Mouse (Mus musculus) CH12.LX (cell line): Measurements from ENCODE around the gene Camkk1. TPM values are rescaled to one million over a fixed set of nuclear protein-coding genes. Genes with fewer than 3 reads are reported as not detected.

Experiments used
- DNase-seq: peaks from one replicate; pipeline ENCODE4 v3.0.0-alpha.2; 2013; ENCODE audit errors: extremely low read depth
- H3K27ac ChIP-seq: 2 replicates; pipeline ENCODE4 v1.5.1; 2012; ENCODE audit warnings: low read depth, mild to moderate bottlenecking, control low read depth, moderate library complexity; ENCODE audit not compliant: insufficient read depth
- H3K27me3 ChIP-seq: replicated peaks from 2 replicates; pipeline ENCODE3; 2012; ENCODE audit warnings: inconsistent platforms
- H3K36me3 ChIP-seq, 2 experiments: replicated peaks in 1 of 2; 2 replicates each; pipeline versions ENCODE3 to v1.6.1; 2012; ENCODE audit warnings: inconsistent platforms in 1 of 2, low read length in 1 of 2, mild to moderate bottlenecking in 1 of 2, mixed read lengths in 1 of 2, moderate library complexity in 1 of 2; ENCODE audit not compliant: control insufficient read depth in 1 of 2, insufficient read depth in 1 of 2
- H3K4me1 ChIP-seq, 2 experiments: 2 replicates each; pipeline ENCODE4 v1.6.1; 2012; ENCODE audit warnings: inconsistent platforms in 1 of 2, moderate library complexity in 1 of 2; ENCODE audit not compliant: insufficient read depth in 2 of 2, control insufficient read depth in 1 of 2
- H3K4me2 ChIP-seq: 2 replicates; pipeline ENCODE4 v1.6.1; 2012; ENCODE audit warnings: low read depth, mild to moderate bottlenecking, control low read depth; ENCODE audit not compliant: poor library complexity, insufficient read depth, severe bottlenecking
- H3K4me3 ChIP-seq, 3 experiments: fragments of 150-350 bp in 1 of 3; sonication (generic) in 1 of 3; replicated peaks in 1 of 3; 2 replicates each; pipeline versions ENCODE3 to v1.5.1; 2011 to 2012; ENCODE audit warnings: low read depth in 2 of 3, low read length in 2 of 3, mild to moderate bottlenecking in 2 of 3, moderate library complexity in 2 of 3, control low read depth in 1 of 3, improper control_type of control experiment in 1 of 3, inconsistent platforms in 1 of 3, mixed read lengths in 1 of 3; ENCODE audit not compliant: poor library complexity in 1 of 3
- H3K79me2 ChIP-seq: replicated peaks from 2 replicates; pipeline ENCODE4 v1.6.1; 2012; ENCODE audit warnings: mild to moderate bottlenecking, moderate library complexity; ENCODE audit not compliant: control insufficient read depth, poor library complexity, insufficient read depth, severe bottlenecking; ENCODE audit errors: extremely low read depth
- H3K9ac ChIP-seq: 2 replicates; pipeline ENCODE4 v1.6.1; 2012; ENCODE audit warnings: low read depth, mild to moderate bottlenecking, control low read depth, moderate library complexity; ENCODE audit not compliant: insufficient read depth
- H3K9me3 ChIP-seq: replicated peaks from 2 replicates; pipeline ENCODE3; 2012; ENCODE audit warnings: low read length, inconsistent platforms, mixed read lengths
- BHLHE40 ChIP-seq: IDR thresholded peaks from 2 replicates; pipeline ENCODE4 v1.6.1; 2011; ENCODE audit warnings: mild to moderate bottlenecking, low read depth, low read length, improper control_type of control experiment
- CTCF ChIP-seq, 2 experiments: IDR thresholded peaks in 1 of 2; conservative IDR thresholded peaks in 1 of 2; 2 replicates each; pipeline ENCODE4 v1.5.1; 2011 to 2012; ENCODE audit warnings: low read depth in 2 of 2, low read length in 2 of 2, improper control_type of control experiment in 1 of 2, inconsistent platforms in 1 of 2, mild to moderate bottlenecking in 1 of 2, moderate library complexity in 1 of 2
- E2F4 ChIP-seq: IDR thresholded peaks from 2 replicates; pipeline ENCODE4 v1.6.1; 2011; ENCODE audit warnings: low read depth, low read length, improper control_type of control experiment; ENCODE audit not compliant: insufficient replicate concordance
- EP300 ChIP-seq: IDR thresholded peaks from 2 replicates; pipeline ENCODE4 v1.6.1; 2011; ENCODE audit warnings: low read length, improper control_type of control experiment
- GABPA ChIP-seq: IDR thresholded peaks from 2 replicates; pipeline ENCODE4 v1.6.1; 2012; ENCODE audit warnings: low read depth, low read length, improper control_type of control experiment, inconsistent platforms; ENCODE audit not compliant: insufficient replicate concordance
- JUND ChIP-seq: conservative IDR thresholded peaks from 2 replicates; pipeline ENCODE4 v1.6.1; 2011; ENCODE audit warnings: low read depth, low read length, improper control_type of control experiment
- MAFK ChIP-seq: IDR thresholded peaks from 2 replicates; pipeline ENCODE4 v1.6.1; 2011; ENCODE audit warnings: low read length, improper control_type of control experiment; ENCODE audit not compliant: insufficient replicate concordance
- MAX ChIP-seq: IDR thresholded peaks from 2 replicates; pipeline ENCODE4 v1.6.1; 2011; ENCODE audit warnings: low read length, improper control_type of control experiment
- MAZ ChIP-seq: IDR thresholded peaks from 2 replicates; pipeline ENCODE4 v1.6.1; 2012; ENCODE audit warnings: low read depth, mild to moderate bottlenecking, inconsistent platforms, low read length, improper control_type of control experiment, moderate library complexity
- MYC ChIP-seq: IDR thresholded peaks from 2 replicates; pipeline ENCODE4 v1.6.1; 2011; ENCODE audit warnings: low read depth, mild to moderate bottlenecking, improper control_type of control experiment, low read length
- PAX5 ChIP-seq: IDR thresholded peaks from 2 replicates; pipeline ENCODE4 v1.6.1; 2012; ENCODE audit warnings: low read length, inconsistent platforms, mixed read lengths
- RAD21 ChIP-seq: IDR thresholded peaks from 2 replicates; pipeline ENCODE4 v1.6.1; 2011; ENCODE audit warnings: low read depth, mild to moderate bottlenecking, low read length, improper control_type of control experiment, moderate library complexity
- RCOR1 ChIP-seq: conservative IDR thresholded peaks from 2 replicates; pipeline ENCODE4 v1.6.1; 2012; ENCODE audit warnings: low read depth, mild to moderate bottlenecking, inconsistent platforms, low read length, improper control_type of control experiment
- SIN3A ChIP-seq: IDR thresholded peaks from 2 replicates; pipeline ENCODE4 v1.6.1; 2012; ENCODE audit warnings: low read length, improper control_type of control experiment, inconsistent platforms
- SMC3 ChIP-seq: IDR thresholded peaks from 2 replicates; pipeline ENCODE4 v1.6.1; 2011; ENCODE audit warnings: low read depth, low read length, improper control_type of control experiment
- TCF12 ChIP-seq: IDR thresholded peaks from 2 replicates; pipeline ENCODE4 v1.6.1; 2014; ENCODE audit warnings: low read depth, mild to moderate bottlenecking, inconsistent platforms, low read length, improper control_type of control experiment
- UBTF ChIP-seq: IDR thresholded peaks from 2 replicates; pipeline ENCODE4 v1.6.1; 2012; ENCODE audit warnings: low read depth, mild to moderate bottlenecking, inconsistent platforms, low read length, improper control_type of control experiment, moderate library complexity
- USF1 ChIP-seq: IDR thresholded peaks from 2 replicates; pipeline ENCODE4 v1.6.1; 2014; ENCODE audit warnings: low read depth, mild to moderate bottlenecking, inconsistent platforms, low read length, improper control_type of control experiment
- ZMIZ1 ChIP-seq: IDR thresholded peaks from 2 replicates; pipeline ENCODE4 v1.6.1; 2012; ENCODE audit warnings: low read depth, mild to moderate bottlenecking, inconsistent platforms, low read length, improper control_type of control experiment
- ZNF384 ChIP-seq: IDR thresholded peaks from 2 replicates; pipeline ENCODE4 v1.6.1; 2012; ENCODE audit warnings: low read depth, low read length, improper control_type of control experiment, inconsistent platforms
- dilution Hi-C: fragments of 300-500 bp; cut with MboI; formaldehyde crosslinking; loops from 2 replicates; pipeline ENCODE4 v1.14.3; 2020; ENCODE audit warnings: low sequenced_read_pairs; ENCODE audit not compliant: extremely low pct_unique_long_range_greater_than_20kb, extremely low pct_ligation_motif_present
- in situ Hi-C: fragments of 300-500 bp; cut with MboI; formaldehyde crosslinking; loops from 3 replicates; pipeline ENCODE4 v1.14.3; 2019; ENCODE audit warnings: low sequenced_read_pairs, low pct_ligation_motif_present, low pct_unique_long_range_greater_than_20kb, mixed read lengths
- polyA plus RNA-seq: library from polyadenylated mRNA; unstranded; fragments of >175 nt; gene quantifications from 2 replicates; pipeline ENCODE4 v1.2.1, GENCODE M21; 2012; ENCODE audit warnings: low read depth; ENCODE audit not compliant: insufficient read length
- total RNA-seq, 2 experiments: library from RNA; depleted of rRNA; stranded (reverse); fragments of 300-350 nt in 1 of 2; fragments of >200 nt in 1 of 2; gene quantifications; 2 replicates each; pipeline ENCODE4 v1.2.3; 2012 to 2014

Gene Camkk1
- total and polyA plus RNA-seq, 3 experiments, result 5.0 to 9.1 (median 5.1) TPM

DNA sequence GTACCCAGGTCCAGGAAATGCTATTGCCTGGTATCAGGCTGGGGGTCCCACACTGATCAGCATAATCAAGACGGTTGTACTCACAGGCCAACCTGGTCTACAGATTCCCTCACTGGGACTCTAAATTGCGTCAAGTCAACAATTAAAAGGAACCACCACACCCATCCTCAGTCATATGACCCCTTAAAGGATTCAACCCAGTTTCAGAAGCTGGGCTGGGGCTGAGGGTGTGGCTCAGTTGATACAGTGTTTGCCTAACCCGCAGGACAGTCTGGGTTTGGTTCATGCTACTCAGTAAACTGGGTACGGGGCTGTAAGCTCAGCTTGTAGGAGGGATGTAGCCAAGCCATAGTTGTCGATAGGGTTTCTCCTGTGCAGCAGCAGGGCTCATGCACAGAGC, 32.1 kb upstream of the Camkk1 start:
- no peaks in the 10 kb centered on the region for H3K9me3 ChIP-seq
- H3K27me3 ChIP-seq, result no peaks in the 10 kb centered on the region
- H3K27ac ChIP-seq, result no peak overlapping the region
- H3K4me1 ChIP-seq, result peaks cover 7 to 55% of the 10 kb centered on the region in 2 experiments; a peak in 3 of 4 replicates
- H3K4me2 ChIP-seq, result no peak overlapping the region
- no peak overlapping the region for H3K4me3 ChIP-seq
- DNase-seq, result no peak
- peaks cover 77 to 97% of the 10 kb centered on the region in 2 experiments for H3K36me3 ChIP-seq
- TF ChIP-seq RCOR1 (no peak), BHLHE40 (no peak), E2F4 (no peak), PAX5 (no peak), ZNF384 (no peak), MAZ (no peak), USF1 (no peak), UBTF (no peak), ZMIZ1 (no peak), SMC3 (no peak), EP300 (no peak), RAD21 (no peak), MAFK (no peak), GABPA (no peak), MYC (no peak), JUND (no peak), CTCF (conservative IDR thresholded peaks at IDR 0.05 in 1 of 2, IDR thresholded peaks at IDR 0.05 in 1 of 2; ENCODE audit: low read depth in 2 of 2, low read length in 2 of 2) (no peak), TCF12 (no peak), MAX (no peak)
- dilution Hi-C loops (no loop called here), in situ Hi-C loops (no loop called here)
- no peaks in the 10 kb centered on the region for H3K79me2 ChIP-seq
- no peak overlapping the region for H3K9ac ChIP-seq

DNA sequence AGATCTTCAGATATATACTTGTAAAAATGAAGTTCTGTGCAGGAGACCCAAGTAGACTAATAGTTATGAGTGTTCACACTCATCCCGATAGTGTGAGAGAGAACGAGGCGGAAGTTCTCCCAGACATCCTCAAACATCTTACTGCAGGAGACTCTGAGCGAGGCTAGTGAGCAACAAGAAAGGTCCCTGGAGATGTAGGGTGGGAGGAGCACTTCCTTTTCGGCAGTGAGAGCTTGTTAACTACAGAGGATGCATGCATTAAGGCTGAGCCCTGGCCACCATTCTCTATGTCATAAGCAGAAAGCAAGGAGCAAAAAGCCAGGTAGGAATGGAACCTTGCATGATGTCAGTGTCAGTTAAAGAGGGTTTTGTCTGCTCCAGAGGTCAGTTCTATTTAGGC, 31.6 kb upstream of the Camkk1 start:
- dilution Hi-C loops, result no loop called here
- no peak for TF ChIP-seq CTCF (conservative IDR thresholded peaks at IDR 0.05 in 1 of 2, IDR thresholded peaks at IDR 0.05 in 1 of 2; ENCODE audit: low read depth in 2 of 2, low read length in 2 of 2)
- no peak for TF ChIP-seq SIN3A
- TF ChIP-seq EP300, result no peak
- TF ChIP-seq, all 38 proteins: peak for 0
- H3K79me2 ChIP-seq, result no peaks in the 10 kb centered on the region
- H3K27ac ChIP-seq, result no peak overlapping the region
- no peaks in the 10 kb centered on the region for H3K27me3 ChIP-seq
- DNase-seq, result peak; percentile 65
- H3K9ac ChIP-seq, result no peak overlapping the region
- no peak overlapping the region for H3K4me3 ChIP-seq
- H3K36me3 ChIP-seq, result peaks cover 77 to 97% of the 10 kb centered on the region in 2 experiments
- no peak overlapping the region for H3K4me2 ChIP-seq
- peaks cover 7 to 50% of the 10 kb centered on the region in 2 experiments; a peak in 3 of 4 replicates for H3K4me1 ChIP-seq
- in situ Hi-C loops, result no loop called here
- H3K9me3 ChIP-seq, result no peaks in the 10 kb centered on the region
